Mouse (Mus musculus) cerebellum, adult (tissue): ENCODE data around the gene Pfdn6.
"Not testable (repeated sequence)": the region's sequence is repeated elsewhere in the genome, so short reads cannot be mapped to it uniquely, and the experiment has no call there.

Source experiments
- ATAC-seq: cut with Nextera tagmentation; 2 replicates; pipeline ENCODE4 v1.9.2; 2017; ENCODE audit warnings: mild to moderate bottlenecking, moderate library complexity, mixed read lengths; ENCODE audit not compliant: insufficient number of reproducible peaks, low FRiP score, low TSS enrichment

The Pfdn6 gene

DNA sequence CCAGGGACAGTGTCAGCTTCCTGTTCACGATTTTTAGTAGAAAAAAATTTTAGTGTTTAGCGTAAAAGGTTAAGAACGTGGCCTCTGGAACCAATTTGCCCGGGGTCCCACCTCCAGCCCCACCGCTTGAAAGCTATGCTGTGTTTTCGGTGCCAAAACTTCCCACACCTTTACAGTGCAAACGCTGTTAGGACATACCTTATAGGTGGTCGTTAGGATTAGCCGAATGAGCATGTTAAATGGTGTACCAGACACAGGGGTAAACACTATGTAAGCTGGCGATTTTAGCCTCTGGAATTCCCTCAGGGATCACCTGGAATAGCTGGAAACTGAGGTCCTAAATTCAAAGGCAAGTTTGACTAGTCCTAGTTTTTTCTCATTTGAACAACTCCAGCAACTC is 16.2 kb upstream of the Pfdn6 start:
- ATAC-seq = no peak

GRCm38 (mm10) chr17:33955555-33956214 is 15.5 kb upstream of the Pfdn6 start, which contains the start of the genes Vps52 and Rps18:
Gene Vps52, plus strand, starts transcription at chr17:33955812.
Gene Rps18, minus strand, starts transcription at chr17:33956001.
- peak; percentile 80; the same call in 1 of the 2 replicates for ATAC-seq

GRCm38 (mm10) chr17:33954646-33955554 is 14.8 kb upstream of the Pfdn6 start:
- no peak; the same call in 1 of the 2 replicates for ATAC-seq

- ATAC-seq = no peak
These were observed 13.9 kb upstream of the Pfdn6 start for GRCm38 (mm10) chr17:33953961-33954565.

- no peak for ATAC-seq
These were observed 13.2 kb upstream of the Pfdn6 start for GRCm38 (mm10) chr17:33953310-33953709.

DNA sequence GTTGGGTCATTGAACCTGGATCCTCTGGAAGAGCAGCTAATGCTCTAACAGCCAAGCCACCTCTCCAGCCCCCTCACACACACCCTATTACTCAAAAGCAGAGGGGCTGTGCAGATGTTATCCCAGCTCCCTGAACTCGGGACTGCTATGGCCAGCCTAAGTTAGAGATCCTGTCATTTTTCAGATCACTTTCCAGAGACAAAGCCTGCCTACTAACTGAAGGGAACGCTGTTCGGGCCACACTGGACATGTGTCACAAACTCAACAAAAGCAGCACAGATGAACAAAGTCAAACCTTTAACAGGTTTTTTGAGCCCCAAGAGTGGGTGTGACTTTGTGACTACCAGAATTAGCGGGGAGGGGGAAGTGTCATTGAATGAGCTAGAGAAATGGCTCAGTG is 12.7 kb upstream of the Pfdn6 start:
- no peak for ATAC-seq

DNA sequence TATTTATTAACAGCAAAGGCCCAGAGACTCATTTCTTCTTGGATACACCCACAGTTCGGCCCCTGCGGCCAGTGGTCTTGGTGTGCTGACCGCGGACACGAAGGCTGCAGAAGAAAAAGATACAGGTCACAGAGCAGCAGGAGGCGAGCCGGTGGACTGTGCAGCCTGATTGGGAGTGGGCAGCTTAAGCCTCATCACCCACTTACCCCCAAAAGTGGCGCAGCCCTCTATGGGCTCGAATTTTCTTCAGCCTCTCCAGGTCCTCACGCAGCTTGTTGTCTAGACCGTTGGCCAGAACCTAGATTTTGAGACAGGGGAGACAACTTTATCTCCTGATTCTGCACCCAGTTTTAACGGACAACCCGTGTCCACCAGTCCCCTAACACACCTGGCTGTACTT is 11.9 kb upstream of the Pfdn6 start:
- ATAC-seq = not testable (repeated sequence)

DNA sequence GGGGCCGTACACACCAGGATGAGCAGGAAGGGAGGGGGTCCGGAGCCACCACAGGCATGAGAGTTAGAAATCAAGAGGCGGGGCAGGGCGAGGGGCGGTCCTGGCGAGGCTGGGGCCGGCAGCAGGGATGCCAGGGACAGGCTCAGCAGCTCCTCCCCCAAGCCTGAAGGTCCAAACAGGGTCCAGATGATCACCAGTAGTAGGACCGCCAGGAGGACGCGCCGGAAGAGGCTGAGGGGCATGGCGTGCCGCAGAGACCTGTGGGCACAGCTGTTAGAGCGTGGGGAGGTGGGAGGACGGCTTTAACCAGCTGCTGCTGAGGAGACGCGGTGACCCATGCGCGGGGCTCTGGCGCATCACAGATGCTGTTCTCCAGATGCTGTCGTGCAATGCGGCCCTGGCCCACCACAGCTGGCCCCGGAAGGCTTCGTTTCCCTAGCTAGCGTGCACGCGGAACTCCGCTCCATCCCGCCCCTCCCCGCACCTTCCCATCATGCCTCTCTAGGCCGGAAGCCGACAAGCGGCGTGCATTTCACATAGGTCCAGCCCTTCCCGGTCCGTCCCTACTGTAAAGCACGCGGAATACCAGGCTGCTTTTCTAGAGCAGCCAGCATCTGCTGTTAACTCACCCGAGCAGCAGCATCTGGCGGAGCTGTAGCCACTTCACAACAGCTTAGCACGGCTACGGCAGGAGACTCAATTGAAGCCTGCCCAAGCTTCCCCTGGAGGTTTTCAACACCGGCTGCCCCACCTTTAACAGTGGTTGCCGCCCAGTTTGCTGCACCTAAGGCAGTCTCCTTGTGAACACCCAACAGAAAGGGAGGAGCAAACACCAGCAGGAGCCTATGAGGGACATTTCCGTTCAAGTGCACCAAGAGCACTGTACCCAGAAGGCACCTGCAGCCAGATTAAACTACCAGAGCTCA is 11.1 kb upstream of the Pfdn6 start, which contains the start of gene B3galt4:
Gene B3galt4 (minus strand): TSS at position 468 of the 926 bp plus-strand sequence.
- ATAC-seq = peak; percentile 45

- no peak for ATAC-seq
These were observed 10.0 kb upstream of the Pfdn6 start for GRCm38 (mm10) chr17:33950131-33950625.

DNA sequence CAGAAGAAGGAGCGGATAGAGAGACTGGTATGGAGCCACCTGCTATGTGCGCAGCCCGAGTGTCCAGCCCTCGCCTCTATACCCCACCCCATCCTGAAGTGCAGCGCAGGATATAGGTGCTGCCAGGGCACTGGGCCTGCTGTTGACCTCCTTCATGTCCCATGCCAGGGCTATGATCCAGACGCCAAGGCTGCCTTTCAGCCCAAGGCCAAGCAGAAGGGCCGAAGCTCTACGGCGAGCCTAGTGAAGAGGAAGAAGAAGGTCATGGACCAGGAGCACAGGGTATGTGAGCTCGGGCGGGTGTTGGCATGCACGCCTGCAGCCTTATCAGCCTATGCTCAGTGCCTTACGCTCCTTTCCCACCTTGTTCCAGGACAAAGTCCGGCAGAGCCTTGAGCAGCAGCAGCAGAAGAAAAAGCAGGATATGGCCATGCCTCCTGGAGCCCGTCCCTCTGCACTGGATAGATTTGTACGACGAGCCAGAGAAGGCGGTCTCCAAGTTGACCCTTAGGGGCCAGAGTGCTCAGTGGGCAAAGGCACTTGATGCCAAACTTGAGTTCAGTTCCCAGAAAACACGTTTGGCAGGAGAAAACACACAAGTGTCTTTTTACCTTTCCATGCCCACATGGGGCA is 8.9 kb upstream of the Pfdn6 start:
- ATAC-seq = no peak

DNA sequence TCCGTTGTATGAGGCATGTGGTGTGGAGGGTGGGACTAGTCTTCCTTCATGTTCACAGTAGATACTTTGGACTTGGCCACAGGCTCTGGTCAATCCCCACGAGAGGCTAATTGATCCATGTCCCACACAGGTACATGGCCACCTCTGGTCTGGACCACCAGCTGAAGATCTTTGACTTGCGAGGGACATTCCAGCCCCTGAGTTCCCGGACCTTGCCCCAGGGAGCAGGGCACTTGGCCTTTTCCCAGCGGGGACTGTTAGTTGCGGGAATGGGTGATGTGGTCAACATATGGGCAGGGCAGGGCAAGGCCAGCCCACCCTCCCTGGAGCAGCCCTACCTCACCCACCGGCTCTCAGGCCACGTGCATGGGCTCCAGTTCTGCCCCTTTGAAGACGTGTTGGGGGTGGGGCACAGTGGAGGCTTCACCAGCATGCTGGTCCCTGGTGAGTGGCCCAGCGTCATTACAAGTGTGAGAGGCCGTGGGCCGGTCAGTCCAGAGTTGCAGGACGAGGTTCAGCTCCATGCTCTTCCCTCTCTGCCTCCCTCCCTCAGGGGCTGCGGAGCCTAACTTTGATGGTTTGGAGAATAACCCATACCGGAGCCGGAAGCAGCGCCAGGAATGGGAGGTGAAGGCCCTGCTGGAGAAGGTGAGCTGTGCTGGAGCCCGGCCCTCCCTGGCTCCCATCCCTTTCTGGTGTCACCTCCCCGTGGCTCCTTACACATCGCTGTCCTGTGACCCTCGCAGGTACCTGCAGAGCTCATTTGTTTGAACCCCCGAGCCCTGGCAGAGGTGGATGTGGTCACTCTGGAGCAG is 8.2 kb upstream of the Pfdn6 start:
- ATAC-seq = no peak

DNA sequence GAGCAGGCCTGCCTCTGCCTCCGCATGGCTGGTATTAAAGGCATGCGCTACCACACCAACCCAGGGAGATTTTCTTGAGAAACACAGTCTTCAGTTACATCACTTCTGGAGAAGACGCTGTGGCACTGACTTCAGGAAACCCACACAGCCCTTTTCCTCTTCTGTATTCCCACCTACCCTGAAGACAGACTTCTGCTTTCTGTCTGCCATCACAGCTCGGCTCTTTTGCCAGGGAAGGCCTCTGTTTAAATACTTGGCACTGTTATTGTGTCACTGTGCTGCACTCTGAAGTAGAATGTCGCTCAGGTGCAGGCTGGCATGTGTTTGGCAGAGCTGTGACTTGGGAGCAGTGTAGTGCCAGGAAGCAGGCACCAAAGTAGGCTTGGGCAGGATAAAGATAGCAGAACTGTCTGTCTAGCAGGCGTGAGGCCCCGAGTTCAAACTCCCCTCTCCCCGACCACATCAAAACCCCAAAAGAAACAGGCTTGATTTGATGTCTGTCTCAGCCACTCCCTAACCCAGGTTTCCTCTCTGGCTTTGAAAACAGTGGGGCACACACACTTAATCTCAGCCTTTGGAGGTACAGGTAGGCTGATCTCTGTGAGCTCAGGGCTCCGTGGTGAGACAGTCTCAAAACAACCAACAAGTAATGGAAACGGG is 7.4 kb upstream of the Pfdn6 start:
- ATAC-seq = no peak

DNA sequence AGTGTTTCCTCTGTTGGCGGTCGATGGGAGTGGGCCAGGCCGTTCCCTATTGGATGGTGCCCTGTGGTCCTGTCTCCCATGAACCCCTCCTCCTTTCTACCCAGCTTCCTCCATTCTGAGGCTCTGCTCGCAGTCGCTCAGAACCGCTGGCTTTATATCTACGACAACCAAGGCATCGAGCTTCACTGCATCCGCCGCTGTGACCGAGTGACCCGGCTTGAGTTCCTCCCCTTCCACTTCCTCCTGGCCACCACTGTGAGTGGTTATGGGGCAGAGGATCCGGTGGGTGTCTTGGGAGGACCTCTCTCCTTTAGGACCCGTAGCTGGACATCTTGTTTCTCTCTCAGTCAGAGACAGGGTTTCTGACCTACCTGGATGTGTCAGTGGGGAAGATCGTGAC is 3.3 kb upstream of the Pfdn6 start:
- no peak for ATAC-seq

DNA sequence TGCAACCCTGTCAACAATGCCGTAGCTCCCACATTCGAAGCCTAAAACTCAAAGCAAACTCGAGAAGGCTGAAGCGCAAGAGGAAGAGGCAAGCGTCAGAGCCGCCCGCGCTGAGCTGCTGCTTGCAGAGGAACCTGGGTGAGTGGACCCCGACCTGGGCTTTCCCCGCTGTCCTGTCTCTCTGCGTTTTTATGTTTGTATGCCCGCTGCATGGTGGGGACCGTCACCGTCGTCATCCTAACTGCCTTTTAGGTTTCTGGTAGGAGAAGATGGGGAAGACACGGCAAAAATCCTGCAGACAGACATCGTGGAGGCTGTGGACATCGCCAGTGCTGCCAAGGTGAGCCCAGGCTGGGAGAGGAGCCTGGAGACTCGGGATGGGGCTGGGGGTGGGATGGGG is 1.2 kb upstream of the Pfdn6 start:
- ATAC-seq = no peak

DNA sequence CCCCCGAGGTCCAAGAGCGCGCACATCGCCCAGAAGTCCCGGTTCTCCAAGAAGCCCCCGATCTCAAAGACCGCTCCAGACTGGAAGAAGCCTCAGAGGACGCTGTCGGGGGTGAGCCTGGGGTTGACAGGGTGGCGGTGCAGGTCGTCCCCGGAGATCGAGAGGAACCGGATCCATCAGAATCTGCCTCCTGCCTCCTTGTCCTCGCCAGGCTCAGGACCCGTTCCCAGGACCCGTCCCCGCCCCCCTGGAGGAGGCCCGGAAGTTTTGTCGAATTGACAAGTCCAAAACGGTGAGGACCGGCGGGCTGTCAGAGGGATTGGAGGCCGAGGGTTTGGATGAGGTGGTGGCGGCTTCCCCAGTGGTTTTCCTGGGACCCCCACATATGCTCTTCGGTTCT is 838 bp upstream of the Pfdn6 start:
- ATAC-seq = no peak

DNA sequence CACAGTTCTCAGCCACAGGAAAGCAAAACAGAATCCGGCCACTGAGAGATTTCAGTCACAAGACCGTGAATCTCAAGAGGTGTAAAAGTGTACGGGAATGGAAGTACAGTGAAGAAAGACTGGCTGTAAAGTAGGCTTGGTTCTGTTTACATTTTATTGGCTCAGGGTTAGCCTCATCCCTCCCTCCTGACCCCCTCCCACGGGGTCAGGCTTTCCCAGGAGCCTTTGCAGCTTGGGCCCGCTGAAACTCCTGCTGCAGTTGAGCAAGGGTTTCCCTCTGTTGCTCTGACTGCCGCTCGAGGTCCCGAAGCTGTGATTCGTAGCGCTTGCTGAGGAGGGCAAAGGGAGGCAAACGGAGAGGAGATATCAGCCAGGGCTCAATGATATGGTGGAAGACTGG is 1.4 kb downstream of the Pfdn6 start:
- ATAC-seq = no peak

GRCm38 (mm10) chr17:33936993-33937392 is 3.1 kb downstream of the Pfdn6 start:
- ATAC-seq = no peak

DNA sequence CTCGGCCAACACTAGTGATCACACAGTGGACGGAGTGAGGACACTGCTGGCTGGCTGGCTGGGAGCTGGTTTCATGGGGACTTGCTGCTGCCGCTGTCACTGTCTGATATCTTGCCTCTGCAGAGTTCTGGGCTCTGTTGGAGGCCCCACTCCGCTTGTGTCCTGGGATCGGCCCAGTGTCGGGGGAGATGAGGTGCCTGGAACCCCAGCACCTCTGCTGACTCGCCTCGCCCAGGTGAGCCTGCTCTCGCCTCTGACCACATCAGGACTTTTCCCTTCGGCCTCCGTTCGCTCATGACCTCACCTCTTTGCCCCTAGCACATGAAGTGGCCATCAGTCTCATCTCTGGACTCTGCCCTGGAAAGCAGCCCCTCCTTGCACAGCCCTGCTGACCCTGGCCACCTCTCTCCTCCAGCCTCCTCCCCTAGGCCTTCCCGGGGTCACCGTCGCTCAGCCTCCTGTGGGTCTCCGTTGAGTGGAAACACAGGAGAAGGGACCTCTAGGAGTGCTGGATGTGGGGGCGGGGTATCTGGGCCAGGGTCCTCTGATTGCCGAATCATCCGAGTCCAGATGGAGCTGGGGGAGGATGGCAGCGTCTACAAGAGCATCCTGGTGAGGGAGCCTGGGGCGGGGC is 4.6 kb downstream of the Pfdn6 start:
- no peak for ATAC-seq
